Mouse (Mus musculus): ENCODE measurements around the gene Olfr198. TPM values are rescaled to one million over a fixed set of nuclear protein-coding genes. Genes with fewer than 3 reads are reported as not detected.

The Olfr198 gene
- polyA plus RNA-seq (2017; shearing (Covaris generic)): not detected

DNA sequence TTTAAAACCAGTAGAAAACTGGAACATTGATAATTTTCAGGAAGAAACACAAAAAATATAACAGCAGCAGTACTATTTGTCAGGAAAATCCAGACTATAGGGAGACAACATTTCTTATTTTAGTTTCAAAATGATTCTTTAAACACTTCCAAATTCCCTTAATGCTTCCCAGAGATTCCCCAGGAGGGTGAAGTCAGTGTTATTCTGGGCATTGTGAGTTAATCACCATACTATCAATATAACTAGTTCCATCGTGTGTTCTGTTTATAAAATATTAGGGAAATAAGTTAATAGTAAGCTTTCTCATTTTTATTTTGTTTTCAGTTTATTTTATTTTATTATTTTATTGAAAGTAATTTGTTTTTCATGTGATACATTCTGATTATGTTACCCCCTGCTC, at the start of gene Olfr198:
Gene Olfr198, minus strand, starts transcription at position 101 of the 400 bp plus-strand sequence.

DNA sequence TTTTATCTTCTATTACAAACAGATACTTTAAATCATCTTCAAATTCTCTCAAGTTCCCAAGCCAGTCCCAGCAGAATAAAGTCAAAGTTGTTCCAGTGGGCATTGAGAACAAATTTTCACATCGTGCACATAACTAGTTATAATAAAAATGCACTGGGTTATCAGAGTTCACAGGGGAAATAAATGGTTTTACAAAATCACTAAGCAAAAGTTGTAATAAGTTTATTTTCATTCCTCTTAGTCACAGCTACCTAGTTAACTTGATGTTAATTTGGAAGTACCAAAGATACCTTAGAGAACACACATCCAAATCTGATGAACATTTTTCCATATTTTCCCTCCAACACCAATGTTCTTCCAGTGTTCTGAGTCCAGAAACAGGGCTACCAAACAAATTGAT, 16.3 kb upstream of the Olfr198 start, which contains the start of gene Olfr199:
Gene Olfr199, minus strand, starts transcription at position 101 of the 400 bp plus-strand sequence.

DNA sequence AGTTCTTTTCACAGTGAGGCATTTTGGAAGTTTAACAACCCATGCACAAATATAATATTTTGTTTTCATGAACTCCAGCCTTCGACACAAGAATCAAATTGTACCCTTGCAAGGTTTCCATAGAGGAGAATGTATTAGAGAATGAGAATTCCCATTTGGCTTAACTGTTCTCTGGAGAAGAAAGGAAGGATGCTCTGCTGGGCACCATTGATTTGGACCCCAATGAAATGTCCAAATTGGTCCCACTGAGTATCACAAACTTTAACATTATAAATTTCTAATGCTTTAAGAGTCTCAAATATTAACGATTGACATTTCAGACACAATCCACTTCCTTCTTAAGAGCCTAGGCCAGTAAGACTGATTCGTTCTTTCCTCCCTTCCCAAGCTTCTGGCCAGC, 33.0 kb downstream of the Olfr198 start, which contains the start of gene Olfr196:
Gene Olfr196, minus strand, starts transcription at position 101 of the 400 bp plus-strand sequence.

Other genes starting within 250 kb of the Olfr198 start
- 0.27 TPM for gene Olfr183, start 208.2 kb downstream of the Olfr198 start, polyA plus RNA-seq (2017; shearing (Covaris generic))
- not detected for gene Olfr186, start 173.2 kb downstream of the Olfr198 start, polyA plus RNA-seq (2017; shearing (Covaris generic))
- gene Olfr187, start 163.8 kb downstream of the Olfr198 start, polyA plus RNA-seq (2017; shearing (Covaris generic)): not detected
- not detected for gene Olfr190, start 125.5 kb downstream of the Olfr198 start, polyA plus RNA-seq (2017; shearing (Covaris generic))
- not detected for gene Olfr191, start 113.7 kb downstream of the Olfr198 start, polyA plus RNA-seq (2017; shearing (Covaris generic))
- not detected for gene Olfr193, start 91.7 kb downstream of the Olfr198 start, polyA plus RNA-seq (2017; shearing (Covaris generic))
- gene Olfr194, start 82.5 kb downstream of the Olfr198 start, polyA plus RNA-seq (2017; shearing (Covaris generic)): not detected
- not detected for gene Olfr195, start 56.5 kb downstream of the Olfr198 start, polyA plus RNA-seq (2017; shearing (Covaris generic))
- gene Olfr196, start 33.1 kb downstream of the Olfr198 start, polyA plus RNA-seq (2017; shearing (Covaris generic)): not detected
- gene Olfr199, start 16.2 kb upstream of the Olfr198 start, polyA plus RNA-seq (2017; shearing (Covaris generic)): not detected
- 0.32 TPM for gene Olfr201, start 69.1 kb upstream of the Olfr198 start, polyA plus RNA-seq (2017; shearing (Covaris generic))
- gene Olfr202, start 83.3 kb upstream of the Olfr198 start, polyA plus RNA-seq (2017; shearing (Covaris generic)): not detected
- gene Olfr203, start 95.3 kb upstream of the Olfr198 start, polyA plus RNA-seq (2017; shearing (Covaris generic)): not detected
- gene Olfr204, start 114.7 kb upstream of the Olfr198 start, polyA plus RNA-seq (2017; shearing (Covaris generic)): not detected
- not detected for gene Olfr205, start 127.6 kb upstream of the Olfr198 start, polyA plus RNA-seq (2017; shearing (Covaris generic))
- gene Olfr206, start 145.7 kb upstream of the Olfr198 start, polyA plus RNA-seq (2017; shearing (Covaris generic)): not detected
- not detected for gene Olfr209, start 160.5 kb upstream of the Olfr198 start, polyA plus RNA-seq (2017; shearing (Covaris generic))
- gene Gabrr3, start 203.8 kb upstream of the Olfr198 start, polyA plus RNA-seq (2017; shearing (Covaris generic)): not detected